Mouse (Mus musculus) heart, postnatal 14 days (tissue): ENCODE measurements around the gene Mylk2. TPM values are rescaled to one million over a fixed set of nuclear protein-coding genes. Genes with fewer than 3 reads are reported as not detected.
A peak's percentile ranks its signal among the peaks of the same experiment; 100 is the strongest.

Experiments used
- DNase-seq, 2 experiments: peaks; one replicate each; pipeline ENCODE4 v3.0.0; 2021 to 2022
- intact Hi-C: fragments of 180-260 bp; cut with DNase I; formaldehyde crosslinking; loops from one replicate; pipeline ENCODE4 v1.15.1; 2025
- microRNA-seq, 2 experiments: library from miRNA; unstranded; fragments of <30 nt; microRNA quantifications; one replicate each; pipeline ENCODE4 v1.2.0; 2021 to 2022
- total RNA-seq, 2 experiments: library from RNA; stranded (reverse); gene quantifications; 2 replicates each; pipeline ENCODE4 v1.2.3; 2021

Mylk2 gene
- total RNA-seq, 2 experiments from 2014 or later, result 0.34 to 0.41 TPM

- DNase-seq, result no peak
- intact Hi-C loops, result no loop called here
These were observed 30.0 kb downstream of the Mylk2 start for GRCm38 (mm10) chr2:152941106-152941505.

- intact Hi-C loops, result no loop called here
These were observed 30.6 kb downstream of the Mylk2 start for GRCm38 (mm10) chr2:152941776-152942175.

GRCm38 (mm10) chr2:152942898-152943515, 31.9 kb downstream of the Mylk2 start:
- intact Hi-C loops, result no loop called here
- no peak for DNase-seq

More at GRCm38 (mm10) chr2:152941776-152942175, 30.6 kb downstream of the Mylk2 start:
- no peak for DNase-seq

GRCm38 (mm10) chr2:152943568-152943967, 32.4 kb downstream of the Mylk2 start:
- no peak for DNase-seq
- intact Hi-C loops, result no loop called here

GRCm38 (mm10) chr2:152944013-152944412, 32.9 kb downstream of the Mylk2 start:
- DNase-seq, result no peak
- intact Hi-C loops, result no loop called here

GRCm38 (mm10) chr2:152947098-152947497, 35.9 kb downstream of the Mylk2 start:
- no peak for DNase-seq
- intact Hi-C loops, result no loop called here

- no peak for DNase-seq
- intact Hi-C loops, result no loop called here
These were observed 37.4 kb downstream of the Mylk2 start for GRCm38 (mm10) chr2:152948438-152949020.

GRCm38 (mm10) chr2:152950358-152951064, 39.4 kb downstream of the Mylk2 start:
- intact Hi-C loops, result no loop called here
- DNase-seq, result no peak

GRCm38 (mm10) chr2:152951065-152951849, 40.1 kb downstream of the Mylk2 start, which contains the start of gene Dusp15:
Dusp15 (minus strand) TSS chr2:152951698.
- peak; percentile 25 to 33 for DNase-seq
- intact Hi-C loops, result no loop called here

GRCm38 (mm10) chr2:152951850-152952720, 40.9 kb downstream of the Mylk2 start:
- intact Hi-C loops, result no loop called here
- DNase-seq, result no peak

- DNase-seq, result no peak
- intact Hi-C loops, result no loop called here
These were observed 47.0 kb downstream of the Mylk2 start for GRCm38 (mm10) chr2:152958116-152958515.

GRCm38 (mm10) chr2:152962091-152962793, 51.1 kb downstream of the Mylk2 start, which contains the start of gene Ttll9:
Ttll9 (plus strand) TSS chr2:152962485.
- intact Hi-C loops, result no loop called here
- DNase-seq, result peak; percentile 50 to 60

GRCm38 (mm10) chr2:152965555-152965954, 54.4 kb downstream of the Mylk2 start:
- intact Hi-C loops, result no loop called here
- no peak for DNase-seq

Small RNA genes within 50 kb of the gene (microRNA-seq; reads per million reads assigned to microRNA genes)
- gene Mir5622, result 0 to 2.4 reads per million in 2 experiments

Other genes starting within 250 kb of the Mylk2 start
- 10 to 100 TPM; 38.7 to 42.4 TPM for gene H13, start 241.9 kb upstream of the Mylk2 start, total RNA-seq
- gene Mcts2, start 224.3 kb upstream of the Mylk2 start, total RNA-seq, result 10 to 100 TPM; 17.4 to 18.7 TPM
- 10 to 100 TPM; 82.1 to 85.3 TPM for gene Id1, start 175.1 kb upstream of the Mylk2 start, total RNA-seq
- 10 to 100 TPM; 17.8 to 19.1 TPM for gene Cox4i2, start 157.2 kb upstream of the Mylk2 start, total RNA-seq
- gene Bcl2l1, start 79.6 kb upstream of the Mylk2 start, total RNA-seq, result 10 to 100 TPM; 79.8 to 92.2 TPM
- 1 to 10 TPM; 4.4 to 8.5 TPM for gene Tpx2, start 63.4 kb upstream of the Mylk2 start, total RNA-seq
- gene Foxs1, start 21.9 kb downstream of the Mylk2 start, total RNA-seq, result 1 to 10 TPM; 6.0 to 6.7 TPM
- gene Dusp15, start 40.3 kb downstream of the Mylk2 start, total RNA-seq, result under 1 TPM in 1 of 2 experiments, not detected in 1; 0.22 TPM
- not detected for gene Ttll9, start 51.1 kb downstream of the Mylk2 start, total RNA-seq
- gene Pdrg1, start 104.1 kb downstream of the Mylk2 start, total RNA-seq, result 10 to 100 TPM; 91.1 to 98.4 TPM
- gene Xkr7, start 120.5 kb downstream of the Mylk2 start, total RNA-seq, result not detected
- gene Ccm2l, start 154.6 kb downstream of the Mylk2 start, total RNA-seq, result 10 to 100 TPM; 23.1 to 25.4 TPM
- 1 to 10 TPM in 1 of 2 experiments, under 1 TPM in 1; 0.73 to 1.1 TPM for gene Hck, start 197.1 kb downstream of the Mylk2 start, total RNA-seq
- 10 to 100 TPM; 51.4 to 57.0 TPM for gene Tm9sf4, start 250.0 kb downstream of the Mylk2 start, total RNA-seq